Mouse (Mus musculus): ENCODE results near the gene Ehd3.
"Not testable (repeated sequence)": the region's sequence is repeated elsewhere in the genome, so short reads cannot be mapped to it uniquely, and the experiment has no call there.

The Ehd3 gene

DNA sequence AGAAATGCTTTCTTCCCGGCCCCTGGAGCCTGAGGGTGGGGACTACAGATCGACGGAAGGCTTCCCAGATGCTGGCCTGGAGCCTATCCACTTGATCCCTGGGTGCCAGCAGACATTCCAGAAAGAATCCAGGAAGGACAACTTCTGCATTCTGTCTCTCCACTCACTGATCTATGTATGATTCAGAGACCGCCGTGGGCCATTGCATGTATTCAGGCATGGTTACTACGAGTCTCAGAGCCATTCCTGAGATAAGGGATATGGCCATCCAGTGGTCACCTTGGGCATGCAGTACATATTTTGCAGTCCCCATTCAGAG lies 20.0 kb downstream of the Ehd3 start:
- in situ Hi-C loops (cut with MboI; ENCODE audit: low sequenced_read_pairs) = no loop called here

DNA sequence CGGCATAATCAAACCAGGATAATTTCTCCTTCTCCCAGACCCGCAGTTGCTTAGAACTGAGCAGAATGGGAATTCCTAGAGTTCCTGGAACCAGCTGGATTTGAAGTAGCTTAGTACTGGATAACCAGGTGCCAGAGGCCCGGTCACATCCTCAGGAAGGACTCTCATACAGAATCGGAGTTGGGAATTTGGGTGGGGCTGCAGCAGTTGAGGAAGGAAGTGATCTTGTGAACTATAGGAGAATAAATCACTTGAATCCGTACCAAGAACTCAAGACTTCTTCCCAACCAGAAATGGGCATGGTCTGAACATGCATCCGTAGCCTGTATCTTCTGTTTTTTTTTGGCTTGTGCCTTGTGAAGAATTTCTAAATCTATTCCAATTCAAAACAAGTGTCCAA lies 22.2 kb downstream of the Ehd3 start:
- in situ Hi-C loops (cut with MboI; ENCODE audit: low sequenced_read_pairs) = no loop called here

DNA sequence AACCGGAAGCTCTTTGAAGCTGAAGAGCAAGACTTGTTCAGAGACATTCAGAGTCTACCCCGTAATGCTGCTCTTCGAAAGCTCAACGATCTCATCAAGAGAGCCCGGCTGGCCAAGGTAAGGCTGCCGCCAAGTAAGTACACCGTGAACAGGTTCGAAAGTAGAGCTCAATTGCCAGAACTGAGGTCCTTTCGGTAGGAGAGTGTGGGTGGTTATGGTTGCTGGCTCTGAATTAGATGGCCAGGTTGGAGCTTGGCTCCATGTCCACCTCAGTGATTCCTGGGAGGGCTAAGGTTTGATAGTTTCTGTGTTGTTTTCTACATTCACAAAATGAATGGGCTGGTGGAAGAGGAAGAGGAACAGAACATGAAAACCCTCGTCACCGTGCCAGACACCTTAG lies 23.5 kb downstream of the Ehd3 start:
- in situ Hi-C loops (cut with MboI; ENCODE audit: low sequenced_read_pairs) = no loop called here

DNA sequence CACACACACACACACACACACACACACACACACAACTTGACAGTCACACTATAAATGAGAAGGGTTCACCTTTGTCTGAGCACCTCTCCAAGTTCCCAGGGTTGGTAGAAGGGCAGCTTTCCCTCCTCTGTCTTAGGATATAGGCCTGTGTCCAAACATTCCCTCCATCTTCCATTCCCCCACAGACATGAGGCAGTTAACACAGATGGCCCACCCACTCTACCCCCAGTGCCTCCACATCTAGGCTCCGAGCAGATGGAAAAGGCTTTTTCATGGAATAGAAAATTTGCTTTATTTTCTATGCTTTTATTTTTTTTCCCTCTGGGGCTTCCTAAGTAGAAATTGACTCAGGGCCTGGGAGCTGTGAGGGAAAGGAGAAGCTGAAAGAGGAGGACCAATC lies 26.6 kb downstream of the Ehd3 start:
- in situ Hi-C loops (cut with MboI; ENCODE audit: low sequenced_read_pairs) = no loop called here

DNA sequence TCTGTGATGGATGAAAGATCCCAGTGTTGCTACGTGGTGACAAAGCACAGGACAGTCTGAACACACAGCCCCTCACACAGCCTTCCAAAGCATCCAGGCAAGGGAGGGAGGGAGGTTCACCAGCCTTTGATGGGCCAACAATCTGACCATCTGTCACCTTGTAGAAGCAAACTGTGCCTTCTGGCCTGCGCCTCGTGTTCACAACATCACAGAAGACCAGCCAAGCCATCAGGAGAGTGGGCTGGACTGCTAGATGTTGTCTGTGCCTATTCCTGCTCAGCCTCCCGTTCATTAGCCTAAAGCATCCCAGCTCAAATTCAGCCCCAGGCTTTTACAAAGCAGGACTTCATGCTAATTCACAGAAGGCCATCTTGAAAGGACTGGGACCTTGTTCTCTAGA lies 27.5 kb downstream of the Ehd3 start:
- in situ Hi-C loops (cut with MboI; ENCODE audit: low sequenced_read_pairs) = no loop called here

DNA sequence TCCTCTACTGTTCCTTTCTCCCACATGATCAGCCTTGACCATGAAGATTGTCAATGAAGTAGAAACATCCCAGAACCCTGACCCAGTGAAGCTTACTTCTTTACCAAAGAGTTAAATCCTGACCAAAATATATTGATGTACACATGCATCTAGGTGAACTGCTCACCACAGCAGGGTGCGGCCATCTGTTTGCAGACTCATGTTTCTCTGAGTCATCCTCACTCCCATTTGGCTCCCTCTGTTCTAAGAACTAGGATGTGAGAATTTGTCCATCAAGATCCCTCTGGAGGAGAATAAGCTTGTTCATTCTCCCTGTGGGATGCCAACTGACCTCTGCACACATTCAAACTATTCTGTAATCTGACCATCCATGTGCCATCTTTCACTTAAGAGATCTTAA lies 29.0 kb downstream of the Ehd3 start:
- in situ Hi-C loops (cut with MboI; ENCODE audit: low sequenced_read_pairs) = no loop called here

DNA sequence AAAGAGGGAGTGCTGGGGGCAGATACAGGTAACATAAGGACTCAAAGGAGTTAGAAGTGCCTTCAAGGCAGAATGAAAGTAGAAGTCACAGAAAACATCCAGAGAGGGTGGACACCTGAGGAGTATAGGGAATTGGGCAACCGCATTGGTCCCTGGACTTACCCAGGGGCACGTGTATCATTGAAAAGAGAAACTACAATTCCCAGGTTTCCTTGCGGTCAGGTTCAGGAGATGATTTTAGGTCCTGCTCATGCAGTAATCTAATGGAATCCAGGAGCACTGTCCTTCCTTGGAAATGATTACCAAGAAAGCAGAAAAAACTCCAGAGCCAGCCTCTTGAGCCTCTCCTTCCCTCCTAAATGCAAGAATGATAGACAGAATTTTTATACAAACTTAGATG lies 29.5 kb downstream of the Ehd3 start:
- in situ Hi-C loops (cut with MboI; ENCODE audit: low sequenced_read_pairs) = no loop called here

DNA sequence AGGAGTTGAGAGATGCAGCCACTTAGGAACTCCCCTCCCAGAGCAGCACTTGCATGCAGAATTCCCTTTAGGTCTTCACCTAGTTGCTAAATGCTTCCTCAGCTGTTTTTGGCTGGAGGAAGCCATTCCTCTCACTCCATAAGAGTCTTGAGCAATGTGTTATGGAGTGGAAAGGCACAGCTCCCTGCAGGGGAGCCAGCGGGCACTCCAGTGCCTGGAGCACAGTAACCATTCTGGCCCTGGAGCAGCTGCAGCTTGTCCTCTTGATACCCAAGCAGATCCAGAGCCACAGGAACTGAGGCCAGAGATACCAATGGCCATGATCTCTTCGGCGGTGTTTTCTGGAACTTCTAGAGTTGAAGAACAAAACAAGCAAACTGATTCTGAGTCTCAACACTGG lies 32.7 kb downstream of the Ehd3 start:
- in situ Hi-C loops (cut with MboI; ENCODE audit: low sequenced_read_pairs) = no loop called here

DNA sequence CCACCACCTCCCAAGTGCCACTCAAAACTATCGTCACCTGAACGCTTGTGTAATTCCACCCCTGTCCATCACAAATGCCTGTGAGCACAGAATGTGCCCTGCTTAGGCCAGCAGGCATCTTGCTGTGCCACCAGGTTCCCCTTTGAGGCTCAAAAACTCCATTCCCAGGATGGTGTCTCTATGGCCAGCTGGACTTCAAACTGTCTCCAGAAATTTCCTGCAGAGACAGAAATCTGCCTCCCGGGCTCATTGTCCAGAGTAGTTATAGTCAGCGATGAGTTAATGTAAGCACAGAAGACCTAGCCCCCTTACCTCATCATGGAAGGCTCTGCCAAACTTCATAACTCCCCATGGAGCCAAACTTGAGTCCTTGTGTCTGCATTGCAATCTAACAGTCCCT lies 33.3 kb downstream of the Ehd3 start:
- in situ Hi-C loops (cut with MboI; ENCODE audit: low sequenced_read_pairs) = no loop called here

DNA sequence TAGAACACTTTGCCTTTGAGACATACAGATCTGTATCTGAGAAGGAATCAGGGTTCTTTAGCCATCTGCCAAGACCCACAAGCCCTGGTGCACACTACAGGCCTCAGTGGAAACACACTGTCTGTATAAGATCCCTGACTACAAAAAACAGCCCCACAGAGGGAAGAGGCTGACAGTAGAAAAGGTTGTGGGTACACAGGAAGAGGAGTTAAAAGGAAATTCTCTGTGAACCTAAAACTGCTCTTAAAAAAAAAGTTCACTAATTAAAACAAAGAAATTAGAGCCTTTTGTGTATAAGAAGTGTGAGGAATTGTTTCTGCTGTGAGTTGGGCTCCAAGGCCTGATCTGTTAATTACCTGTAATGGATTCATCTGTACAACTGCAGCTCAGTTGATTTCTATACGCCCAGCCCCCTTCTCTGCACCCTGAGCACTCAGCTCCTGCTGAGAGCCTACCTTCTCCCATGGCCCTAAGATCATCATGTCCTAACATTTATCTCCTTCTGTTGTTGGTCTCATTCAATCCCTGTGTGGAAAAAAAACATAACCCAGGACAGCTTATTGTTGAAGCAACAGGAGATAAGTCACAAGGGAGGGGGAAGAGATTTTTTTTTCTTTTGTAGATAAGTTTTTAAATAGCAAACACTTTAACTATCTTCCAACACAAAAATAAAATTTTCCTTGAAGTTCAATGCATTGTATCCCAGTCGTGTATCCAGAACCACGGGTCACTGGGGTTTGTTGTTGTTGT lies 35.3 kb downstream of the Ehd3 start:
- in situ Hi-C loops (cut with MboI; ENCODE audit: low sequenced_read_pairs) = no loop called here

DNA sequence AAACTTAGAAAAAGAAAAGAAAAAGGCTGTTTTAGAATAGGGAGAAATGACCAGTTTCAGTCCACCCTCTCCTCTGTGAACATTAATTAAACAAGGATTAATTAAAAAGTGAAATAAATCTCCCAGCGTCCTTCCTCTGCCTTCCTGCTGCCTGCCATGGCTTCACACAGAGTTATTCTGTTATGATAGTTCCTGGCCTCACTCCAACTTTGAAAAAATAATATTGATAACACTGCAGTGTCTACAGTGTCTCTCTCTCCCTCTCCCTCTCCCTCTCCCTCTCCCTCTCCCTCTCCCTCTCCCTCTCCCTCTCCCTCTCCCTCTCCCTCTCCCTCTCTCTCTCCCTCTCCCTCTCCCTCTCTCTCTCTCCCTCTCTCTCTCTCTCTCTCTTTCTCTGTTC lies 35.9 kb downstream of the Ehd3 start:
- in situ Hi-C loops (cut with MboI; ENCODE audit: low sequenced_read_pairs) = not testable (repeated sequence)

DNA sequence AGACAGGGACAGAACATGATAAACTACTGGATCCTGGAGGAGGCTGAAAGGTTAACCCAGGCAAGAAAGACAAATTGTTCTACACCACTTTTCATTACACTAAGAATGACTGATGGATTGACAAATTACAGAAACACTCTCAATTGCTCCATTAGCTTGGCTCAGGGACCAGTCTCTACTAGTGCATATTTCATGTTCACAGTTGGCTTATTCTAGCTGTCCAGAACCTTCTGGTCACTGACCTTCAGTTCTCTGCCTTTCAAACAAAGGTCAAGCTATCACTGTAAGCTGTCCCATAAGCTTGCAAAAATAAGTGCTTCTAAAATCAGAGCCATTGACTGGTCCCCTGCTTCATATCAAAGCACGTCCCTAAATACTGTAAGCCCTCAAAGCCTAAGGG lies 39.0 kb downstream of the Ehd3 start:
- in situ Hi-C loops (cut with MboI; ENCODE audit: low sequenced_read_pairs) = no loop called here

DNA sequence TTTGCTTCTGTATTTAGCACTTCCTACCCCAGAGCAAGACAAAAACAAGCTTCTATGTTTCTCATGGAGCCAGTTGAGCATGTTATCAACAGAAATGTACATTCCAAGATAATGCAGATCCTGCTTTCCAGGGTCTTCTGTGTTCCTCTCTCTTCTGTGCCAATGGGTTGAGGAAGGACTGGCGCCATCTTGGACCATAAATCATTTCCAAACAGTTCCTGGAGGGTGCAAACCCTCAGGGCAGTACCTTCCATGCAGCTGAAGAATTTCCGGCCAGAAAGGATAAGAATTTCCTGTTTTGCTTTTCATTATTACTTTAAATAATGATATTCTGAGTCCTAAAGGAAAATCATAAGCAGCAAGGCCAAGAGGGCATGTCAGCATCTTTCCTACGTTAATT lies 41.7 kb downstream of the Ehd3 start:
- in situ Hi-C loops (cut with MboI; ENCODE audit: low sequenced_read_pairs) = no loop called here

DNA sequence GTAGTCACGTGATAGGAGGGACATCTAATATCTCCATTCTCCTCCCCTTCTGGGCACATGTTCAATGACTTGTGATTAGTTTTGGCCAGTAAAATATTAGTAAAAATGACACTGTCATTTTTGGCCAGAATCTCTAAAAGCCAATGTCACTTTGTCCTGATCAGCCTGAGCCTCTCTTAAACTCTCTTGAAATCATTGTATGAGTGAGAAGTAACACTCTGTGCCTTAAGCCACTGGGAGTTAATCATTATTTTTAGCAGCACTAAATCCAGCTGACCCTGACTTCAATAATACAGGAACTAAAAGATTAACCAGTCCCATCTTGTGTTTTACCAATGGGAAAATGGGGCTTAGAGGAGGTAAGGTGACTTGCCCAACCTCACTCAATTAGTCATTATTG lies 43.5 kb downstream of the Ehd3 start:
- in situ Hi-C loops (cut with MboI; ENCODE audit: low sequenced_read_pairs) = no loop called here

DNA sequence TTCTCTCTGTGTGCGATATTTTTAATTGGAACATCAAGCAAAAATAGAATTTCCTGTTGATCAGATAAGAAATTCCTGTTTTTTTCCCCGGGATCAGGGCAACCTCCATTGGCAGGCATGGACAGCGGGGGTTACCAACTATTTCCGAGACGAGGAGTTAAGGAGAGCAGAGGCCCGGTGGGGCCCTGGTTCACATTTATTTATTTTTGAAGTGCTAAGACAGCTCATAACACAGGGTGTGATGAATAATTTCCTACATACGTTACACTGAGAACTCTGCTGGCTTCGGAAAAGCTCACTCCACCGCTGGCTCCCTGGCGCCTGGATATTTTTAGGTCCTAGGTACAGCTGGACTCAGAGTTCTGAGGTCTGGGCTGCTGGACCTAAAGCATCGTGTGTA lies 49.1 kb downstream of the Ehd3 start:
- in situ Hi-C loops (cut with MboI; ENCODE audit: low sequenced_read_pairs) = no loop called here

DNA sequence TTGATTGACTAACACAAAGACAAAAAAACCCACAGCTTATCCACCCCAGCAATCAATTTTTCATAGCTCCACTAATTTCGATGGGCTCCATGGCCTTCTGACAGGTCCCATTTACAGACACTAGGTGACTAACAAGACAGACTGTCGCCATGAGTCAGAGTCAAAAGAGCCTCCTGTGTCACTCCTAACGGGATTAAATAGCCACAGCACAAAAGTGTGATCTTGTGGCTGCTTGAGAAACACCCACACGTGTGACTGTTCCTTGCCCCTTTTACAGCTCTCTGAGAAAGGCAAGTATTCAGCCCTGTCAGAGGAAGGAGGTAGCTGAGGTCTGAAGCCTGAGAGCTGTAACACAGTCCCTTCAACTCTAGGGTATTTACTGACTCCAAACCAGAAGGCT lies 49.8 kb downstream of the Ehd3 start:
- in situ Hi-C loops (cut with MboI; ENCODE audit: low sequenced_read_pairs) = no loop called here

DNA sequence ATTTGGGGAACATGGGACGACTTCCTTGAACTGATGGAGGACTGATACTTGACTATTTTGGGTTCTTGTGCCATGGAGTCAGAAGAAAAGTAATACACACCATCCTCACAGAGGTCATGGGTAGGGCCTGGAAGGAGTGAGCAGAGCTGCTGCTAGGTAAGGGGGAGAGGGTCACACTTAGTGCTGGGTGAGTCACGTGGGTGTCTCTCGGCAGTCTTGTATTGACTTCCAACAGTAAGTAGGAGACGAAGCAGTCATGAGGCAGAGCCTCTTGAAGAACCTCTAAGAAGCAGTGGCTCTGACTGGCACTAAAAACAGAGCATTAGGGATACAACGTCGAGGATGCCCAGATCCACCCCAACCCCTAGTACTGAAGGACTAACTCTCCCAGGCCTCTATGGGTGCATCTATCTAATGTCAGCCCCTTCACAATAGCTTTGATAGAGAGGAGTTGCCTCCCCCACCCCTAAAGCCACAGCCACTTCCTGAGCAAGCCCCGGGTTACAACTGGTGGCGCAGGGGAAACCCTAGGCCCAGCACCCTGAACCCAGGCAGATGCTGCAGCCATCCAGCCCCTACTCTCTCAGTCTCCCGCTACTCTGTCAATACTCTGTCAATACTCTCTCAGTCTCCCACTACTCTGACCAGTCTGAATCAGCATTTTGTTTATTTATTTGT lies 65.2 kb downstream of the Ehd3 start:
- in situ Hi-C loops (cut with MboI; ENCODE audit: low sequenced_read_pairs) = no loop called here

DNA sequence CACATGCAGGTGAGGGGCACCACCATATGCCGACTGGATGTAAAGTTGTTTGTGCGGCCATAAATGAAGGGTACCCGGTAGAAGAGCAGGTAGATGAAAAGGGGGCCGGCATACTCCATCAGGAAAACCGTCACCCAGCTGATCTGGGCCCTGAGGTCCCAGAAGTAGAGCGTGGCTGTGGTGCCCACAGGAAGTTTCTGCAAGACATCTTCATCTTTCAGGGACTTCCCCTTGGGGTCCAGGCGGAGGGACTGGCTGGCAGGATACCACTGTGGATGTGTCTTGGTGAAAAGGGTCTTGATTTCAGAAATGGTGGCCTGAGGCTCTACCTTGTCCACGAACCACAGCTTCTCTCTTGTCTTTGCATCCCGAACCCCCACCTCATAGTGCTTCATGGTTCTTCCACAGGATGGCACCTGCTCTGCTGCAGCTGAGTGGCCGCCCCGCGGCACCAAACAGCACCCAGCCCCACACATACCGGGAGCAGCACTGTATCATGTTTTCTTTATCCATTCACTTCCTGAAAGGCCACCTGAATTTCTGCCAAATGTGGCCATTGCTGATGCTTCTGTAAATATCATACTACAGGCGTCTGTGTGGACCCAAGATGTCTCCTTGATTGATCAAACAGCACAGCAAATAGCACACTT lies 67.1 kb downstream of the Ehd3 start:
- in situ Hi-C loops (cut with MboI; ENCODE audit: low sequenced_read_pairs) = no loop called here

DNA sequence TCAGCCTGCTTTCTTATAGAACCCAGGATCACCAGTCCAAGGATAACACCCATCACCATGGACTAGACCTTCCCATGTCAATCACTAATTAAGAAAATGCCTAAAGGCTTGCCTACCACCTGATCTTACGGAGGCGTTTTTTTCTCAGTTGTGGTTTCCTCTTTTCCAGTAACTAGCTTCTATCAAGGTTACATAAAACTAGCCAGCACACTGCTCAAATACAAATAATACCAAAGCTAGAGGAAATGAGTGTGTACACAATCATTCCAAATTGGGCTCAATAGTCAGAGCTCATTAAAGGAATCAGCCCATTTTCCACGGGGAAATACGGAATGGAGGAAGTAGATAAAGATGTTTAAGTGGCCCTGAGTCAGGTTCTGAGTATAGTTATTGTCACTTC lies 71.3 kb downstream of the Ehd3 start:
- in situ Hi-C loops (cut with MboI; ENCODE audit: low sequenced_read_pairs) = loop anchor here (25.0 kb wide), 1 partner anchor 1013 kb away; no protein-coding TSS in a partner anchor

DNA sequence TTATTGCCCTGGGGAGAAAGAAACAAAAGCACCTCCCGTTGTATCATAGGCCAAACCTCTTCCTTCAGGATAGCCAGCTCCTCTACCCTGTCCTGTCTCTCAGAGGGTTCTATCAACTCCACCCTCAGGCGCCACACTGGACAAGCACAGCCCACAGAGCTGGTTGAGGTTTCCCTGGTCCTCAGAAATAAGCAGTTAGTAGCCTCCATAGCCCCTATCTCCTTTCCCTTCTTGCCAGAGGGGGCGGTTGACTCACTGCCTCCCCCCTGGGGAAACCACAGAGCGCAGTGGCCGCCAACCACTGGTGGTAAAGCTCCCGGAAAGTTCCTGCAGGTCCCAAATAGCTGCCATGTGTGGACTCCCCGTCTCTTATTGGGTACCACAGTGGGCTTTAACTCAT lies 71.7 kb downstream of the Ehd3 start:
- in situ Hi-C loops (cut with MboI; ENCODE audit: low sequenced_read_pairs) = loop anchor here (25.0 kb wide), 1 partner anchor 1013 kb away; no protein-coding TSS in a partner anchor

DNA sequence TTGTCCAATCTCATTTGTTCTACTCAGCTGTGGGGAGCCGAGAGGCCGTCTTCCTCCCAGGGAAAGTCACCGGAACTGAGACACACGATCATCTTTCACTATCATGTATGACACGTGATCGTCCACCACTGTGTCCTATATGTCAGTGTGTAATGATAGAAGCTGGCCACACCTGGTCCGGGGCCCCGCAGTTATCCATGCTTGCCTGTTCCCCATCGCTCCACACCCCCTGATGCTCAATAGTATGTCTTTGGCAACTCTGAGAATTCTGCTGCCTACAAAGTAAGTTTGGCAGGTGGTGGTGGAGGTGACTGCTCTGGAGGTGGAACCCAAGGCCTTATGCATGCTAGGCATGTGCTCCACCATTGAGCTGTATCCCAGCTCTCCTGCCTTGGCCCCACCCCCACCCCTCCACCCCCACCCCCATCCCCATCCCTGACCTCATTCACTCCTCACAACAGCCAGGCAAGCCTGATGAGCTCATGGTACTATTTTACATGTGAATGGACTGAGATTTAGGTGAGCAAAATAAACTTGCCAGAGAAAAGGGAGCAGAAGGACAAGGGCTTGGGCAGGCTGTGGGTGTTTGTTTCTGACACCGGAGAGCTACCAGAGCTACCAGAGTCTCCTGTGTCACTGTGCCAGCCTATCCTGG lies 75.5 kb downstream of the Ehd3 start:
- in situ Hi-C loops (cut with MboI; ENCODE audit: low sequenced_read_pairs) = loop anchor here (25.0 kb wide), 1 partner anchor 1017 kb away; no protein-coding TSS in a partner anchor

DNA sequence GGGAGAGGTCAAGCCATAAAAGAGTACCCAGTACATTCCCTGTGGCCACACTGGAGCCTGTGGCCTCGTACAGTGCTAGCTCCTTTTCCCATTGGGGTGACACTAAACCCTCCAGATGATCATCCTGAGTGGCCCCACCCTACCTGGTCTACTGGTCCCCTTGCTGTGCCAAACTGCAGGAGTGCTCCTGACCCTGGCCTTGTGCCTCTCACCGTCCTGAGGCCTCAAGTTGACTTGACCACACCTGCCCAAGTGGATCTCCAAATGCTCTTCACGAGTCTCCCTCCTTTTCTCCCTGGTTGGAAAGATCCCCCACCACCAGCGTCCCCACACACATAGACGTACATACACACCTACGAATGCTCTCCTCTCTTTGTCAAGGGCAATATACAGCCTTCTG lies 76.4 kb downstream of the Ehd3 start:
- in situ Hi-C loops (cut with MboI; ENCODE audit: low sequenced_read_pairs) = loop anchor here (5.0 to 25.0 kb wide), 3 partner anchors 125 to 1018 kb away; no protein-coding TSS in a partner anchor

All from CH12F3 (cell line).